Mouse (Mus musculus): ENCODE data around the gene Eif3m. TPM values are rescaled to one million over a fixed set of nuclear protein-coding genes. Genes with fewer than 3 reads are reported as not detected.

The Eif3m gene
- polyA plus RNA-seq (2015; fragmentation: Nextera tagmentation; extraction: Ambion mirVana) = 338 and 372 TPM in 2 replicates

DNA sequence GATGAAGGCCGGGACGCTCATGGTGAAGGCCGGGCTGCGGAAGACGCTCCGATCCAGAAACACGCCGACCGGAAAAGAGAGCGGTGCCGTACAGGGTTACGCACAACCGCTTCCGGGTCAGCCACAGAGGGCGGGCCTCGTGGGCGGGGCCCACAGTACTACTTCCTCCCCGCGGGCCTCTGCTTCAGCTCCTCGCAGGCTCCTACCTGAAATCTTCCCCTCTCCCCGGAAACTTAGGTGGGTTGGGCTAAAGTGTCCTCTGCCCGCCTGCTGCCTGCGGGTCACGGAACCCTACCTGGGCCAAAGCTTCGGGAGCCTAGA lies at the start of gene Eif3m:
Gene Eif3m (minus strand): TSS at position 114 of the 321 bp plus-strand sequence.
- H3K9me3 ChIP-seq (replicated peaks) = no peaks in the 10 kb centered on the region
- H3K36me3 ChIP-seq = peaks cover 21% of the 10 kb centered on the region
- ATAC-seq (replicated peaks; ENCODE audit: low FRiP score) = peak; percentile 98
- under 1% methylated on average over 25 of the region's 25 CpGs for WGBS
- peak within 1 kb of the TSS; percentile 85 for H3K27ac ChIP-seq
- peak within 1 kb of the TSS; percentile 92 for H3K9ac ChIP-seq
- peak within 1 kb of the TSS; percentile 61 for H3K4me2 ChIP-seq
- peaks cover 31% of the 10 kb centered on the region for H3K4me1 ChIP-seq
- H3K27me3 ChIP-seq = no peaks in the 10 kb centered on the region
- peak within 1 kb of the TSS; percentile 93 for H3K4me3 ChIP-seq (replicated peaks)

DNA sequence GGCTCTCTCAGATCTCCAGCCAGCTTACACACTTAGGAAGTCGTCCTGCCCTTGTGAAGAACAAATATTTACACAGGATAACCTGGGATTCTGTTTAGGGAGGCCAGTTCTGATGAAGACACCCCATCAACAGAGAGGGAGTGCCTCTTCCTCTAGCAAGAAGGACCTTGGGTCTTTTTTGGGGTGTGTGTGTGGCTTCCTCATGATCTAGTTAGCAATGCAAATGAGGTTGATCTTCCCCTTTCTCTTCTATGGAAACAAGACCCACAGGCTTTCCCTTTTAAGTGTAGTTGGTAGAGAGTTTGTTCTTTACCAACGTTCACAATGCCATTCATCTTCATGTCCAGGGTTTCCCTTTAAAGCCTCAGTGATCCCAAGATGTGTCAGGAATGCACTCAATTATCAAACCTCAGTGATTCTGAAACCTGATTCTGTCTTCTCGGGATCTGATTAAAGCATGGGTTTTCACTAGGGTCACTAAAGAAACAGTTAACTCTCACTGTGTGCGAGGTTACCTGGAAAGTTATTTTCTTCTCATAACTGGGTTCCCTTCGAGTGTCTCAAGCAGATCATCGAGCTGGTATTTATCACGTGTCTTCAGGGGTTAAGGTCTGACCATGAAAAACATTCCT lies 46.0 kb upstream of the Eif3m start:
- Histone ChIP-seq H3K4me2 (no peak overlapping the region), H3K9ac (no peak overlapping the region), H3K27ac (peak overlapping the region; percentile 75), H3K9me3 (replicated peaks) (no peaks in the 10 kb centered on the region), H3K27me3 (no peaks in the 10 kb centered on the region), H3K4me1 (peaks cover 29% of the 10 kb centered on the region), H3K4me3 (replicated peaks) (no peak overlapping the region), H3K36me3 (no peaks in the 10 kb centered on the region)
- WGBS = 19% methylated on average over 7 of the region's 7 CpGs
- peak; percentile 65 for ATAC-seq (replicated peaks; ENCODE audit: low FRiP score)

DNA sequence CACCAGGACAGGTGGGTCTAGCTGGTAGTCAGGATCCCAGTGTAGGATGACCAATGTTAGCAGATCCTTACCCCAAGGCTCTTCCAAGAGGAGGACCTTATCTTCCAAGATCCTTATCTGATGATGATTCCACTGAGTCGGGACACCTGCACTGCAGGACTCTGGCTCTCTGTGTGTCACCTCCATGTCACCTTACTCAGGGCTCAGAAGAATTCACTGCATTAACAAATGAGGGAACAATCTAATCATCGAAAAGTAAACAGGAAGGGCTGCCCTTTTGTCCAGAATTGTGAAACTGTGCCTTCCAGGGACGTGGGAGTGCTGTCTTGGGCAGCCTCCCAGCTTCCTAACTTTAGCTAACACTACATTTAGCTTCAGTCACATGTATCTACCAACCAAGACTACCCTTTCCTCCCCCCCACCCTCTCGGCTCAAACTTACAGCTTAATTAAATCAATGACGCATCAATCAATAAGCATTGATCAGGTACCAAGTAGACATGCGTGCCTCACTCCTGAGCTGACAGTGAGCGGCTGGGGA lies 41.8 kb upstream of the Eif3m start:
- WGBS = 52% methylated on average over 7 of the region's 7 CpGs

DNA sequence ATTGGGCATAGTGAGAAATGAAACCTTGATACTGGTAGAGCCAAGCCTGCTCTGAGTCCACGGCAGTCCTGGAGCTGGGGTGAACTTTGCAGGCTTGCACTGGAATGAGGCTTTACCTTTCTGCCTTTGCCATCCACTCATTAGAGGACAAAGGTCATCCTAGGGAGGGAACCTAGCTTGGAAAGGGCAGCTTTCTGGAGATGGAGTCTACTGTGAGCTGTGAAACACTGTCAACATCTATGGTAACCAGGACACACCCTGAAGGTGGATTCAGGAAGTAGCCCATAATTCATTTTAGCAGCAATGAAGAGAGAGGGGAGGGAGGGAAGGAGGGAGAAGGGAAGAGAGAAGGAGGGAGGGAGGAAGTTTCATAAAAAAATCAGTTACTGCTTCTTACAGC lies 38.6 kb upstream of the Eif3m start:
- Histone ChIP-seq H3K4me2 (no peak overlapping the region), H3K36me3 (no peaks in the 10 kb centered on the region), H3K4me1 (peaks cover 11% of the 10 kb centered on the region; the same call in 1 of the 2 replicates), H3K27ac (no peak overlapping the region), H3K27me3 (no peaks in the 10 kb centered on the region), H3K4me3 (replicated peaks) (no peak overlapping the region), H3K9me3 (replicated peaks) (no peaks in the 10 kb centered on the region), H3K9ac (no peak overlapping the region)
- 43% methylated on average over 1 of the region's 1 CpGs for WGBS
- no peak for ATAC-seq (replicated peaks; ENCODE audit: low FRiP score)

More for the DNA sequence above, 41.8 kb upstream of the Eif3m start:
- Histone ChIP-seq H3K4me1 (peaks cover 17% of the 10 kb centered on the region), H3K27me3 (no peaks in the 10 kb centered on the region), H3K9ac (no peak overlapping the region), H3K27ac (0 out of 2 replicates have a peak overlapping the region, but pooled peaks have one; percentile 22), H3K9me3 (replicated peaks) (no peaks in the 10 kb centered on the region), H3K36me3 (no peaks in the 10 kb centered on the region), H3K4me3 (replicated peaks) (no peak overlapping the region), H3K4me2 (no peak overlapping the region)
- no peak; the same call in 1 of the 2 replicates for ATAC-seq (replicated peaks; ENCODE audit: low FRiP score)

DNA sequence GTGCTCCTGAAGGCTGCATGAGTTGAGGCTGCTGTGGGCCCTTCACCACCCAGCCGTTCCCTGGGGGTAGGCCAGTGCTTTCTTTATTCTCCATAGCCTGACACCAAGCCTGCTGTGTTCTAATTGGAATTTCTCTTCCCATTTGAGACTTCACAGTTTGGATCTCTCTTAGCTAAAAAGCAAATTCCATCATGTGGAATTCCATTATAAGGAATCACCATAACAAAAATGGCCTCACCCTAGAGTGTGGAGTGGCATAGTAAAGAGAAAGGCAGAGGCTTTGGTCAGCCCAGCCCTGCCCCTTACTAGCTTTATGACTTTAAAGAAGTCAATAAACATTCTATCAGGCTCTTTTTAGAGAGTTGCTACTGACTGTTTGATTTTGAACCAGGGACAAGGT lies 31.4 kb upstream of the Eif3m start:
- ATAC-seq (replicated peaks; ENCODE audit: low FRiP score) = no peak

DNA sequence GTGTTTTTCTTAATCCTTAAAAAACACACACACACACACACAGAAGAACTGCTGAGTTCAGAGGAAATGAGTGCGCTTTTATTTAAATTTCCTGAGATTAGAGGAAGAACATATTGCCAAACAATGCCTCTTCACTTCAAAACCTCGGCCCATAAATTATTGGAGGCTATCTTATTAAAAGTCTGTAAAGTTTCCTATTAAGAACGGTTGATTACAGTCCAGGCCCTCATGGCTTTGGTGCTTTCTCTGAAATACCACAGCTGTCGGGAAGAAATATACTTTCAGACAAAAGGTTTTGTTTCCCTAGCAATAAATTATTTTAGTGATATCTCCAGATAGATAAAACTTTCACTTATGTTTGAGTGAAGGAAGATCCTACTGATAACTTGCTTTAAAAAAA lies 26.3 kb upstream of the Eif3m start:
- H3K4me2 ChIP-seq = no peak overlapping the region
- H3K9me3 ChIP-seq (replicated peaks) = no peaks in the 10 kb centered on the region
- ATAC-seq (replicated peaks; ENCODE audit: low FRiP score) = no peak; the same call in 1 of the 2 replicates
- H3K27me3 ChIP-seq = no peaks in the 10 kb centered on the region
- H3K36me3 ChIP-seq = no peaks in the 10 kb centered on the region
- H3K4me1 ChIP-seq = peaks cover 8% of the 10 kb centered on the region; the same call in 1 of the 2 replicates
- 21% methylated on average over 4 of the region's 4 CpGs for whole genome bisulfite sequencing
- no peak overlapping the region for H3K9ac ChIP-seq
- H3K27ac ChIP-seq = peak overlapping the region; percentile 56
- H3K4me3 ChIP-seq (replicated peaks) = no peak overlapping the region

More for the DNA sequence above, 31.4 kb upstream of the Eif3m start:
- Histone ChIP-seq H3K4me2 (no peak overlapping the region), H3K4me1 (0 out of 2 replicates have a peak, but pooled peaks cover 6% of the 10 kb centered on the region), H3K9ac (no peak overlapping the region), H3K27me3 (no peaks in the 10 kb centered on the region), H3K4me3 (replicated peaks) (no peak overlapping the region), H3K9me3 (replicated peaks) (no peaks in the 10 kb centered on the region), H3K36me3 (no peaks in the 10 kb centered on the region), H3K27ac (no peak overlapping the region)
- WGBS = 52% methylated on average over 1 of the region's 1 CpGs

DNA sequence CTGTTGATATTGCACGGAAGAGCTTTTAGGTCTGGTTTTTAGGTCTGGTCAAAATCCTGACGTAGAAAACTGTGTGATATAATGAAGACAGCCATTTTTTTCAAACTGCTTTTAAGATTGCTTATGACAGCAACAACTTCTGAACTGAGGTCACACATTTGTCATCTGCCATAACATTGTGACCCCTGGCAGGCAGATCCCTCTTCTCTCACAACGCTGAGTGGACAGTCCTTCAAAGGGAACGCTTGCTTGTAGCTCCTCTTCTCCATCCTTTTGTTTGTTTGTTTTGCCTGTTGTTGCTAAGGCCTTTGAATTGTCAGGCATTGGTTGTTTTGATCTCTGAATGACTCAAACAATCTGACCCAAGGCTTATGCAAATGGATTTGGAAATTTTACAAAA lies 24.0 kb upstream of the Eif3m start:
- Histone ChIP-seq H3K4me2 (no peak overlapping the region), H3K9ac (no peak overlapping the region), H3K9me3 (replicated peaks) (no peaks in the 10 kb centered on the region), H3K27ac (no peak overlapping the region), H3K36me3 (no peaks in the 10 kb centered on the region), H3K27me3 (no peaks in the 10 kb centered on the region), H3K4me1 (peaks cover 25% of the 10 kb centered on the region), H3K4me3 (replicated peaks) (no peak overlapping the region)
- ATAC-seq (replicated peaks; ENCODE audit: low FRiP score) = no peak
- 62% methylated on average over 4 of the region's 4 CpGs for WGBS

DNA sequence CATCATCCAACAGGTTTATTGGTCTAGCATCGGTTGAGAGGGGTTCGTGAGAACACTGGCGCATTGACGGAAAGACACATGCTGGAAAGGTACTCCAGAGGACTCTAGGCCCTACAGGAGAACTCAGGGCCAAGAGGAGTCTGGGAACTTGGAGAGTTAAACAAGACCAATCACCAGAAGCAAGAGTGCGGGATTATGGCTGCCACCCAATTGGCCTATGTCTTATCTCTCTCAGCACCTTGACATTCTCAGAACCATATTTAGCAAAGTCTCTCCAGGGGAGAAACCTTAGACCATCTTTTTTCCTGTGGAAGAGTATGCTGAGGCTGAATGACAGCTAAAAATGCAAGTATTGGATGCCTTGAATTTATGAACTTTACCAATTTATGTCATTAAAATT lies 22.0 kb upstream of the Eif3m start:
- Histone ChIP-seq H3K4me1 (peaks cover 38% of the 10 kb centered on the region), H3K4me3 (replicated peaks) (no peak overlapping the region), H3K9me3 (replicated peaks) (no peaks in the 10 kb centered on the region), H3K27ac (no peak overlapping the region), H3K9ac (no peak overlapping the region), H3K27me3 (no peaks in the 10 kb centered on the region), H3K4me2 (no peak overlapping the region), H3K36me3 (no peaks in the 10 kb centered on the region)
- no peak for ATAC-seq (replicated peaks; ENCODE audit: low FRiP score)
- WGBS = 89% methylated on average over 5 of the region's 5 CpGs

DNA sequence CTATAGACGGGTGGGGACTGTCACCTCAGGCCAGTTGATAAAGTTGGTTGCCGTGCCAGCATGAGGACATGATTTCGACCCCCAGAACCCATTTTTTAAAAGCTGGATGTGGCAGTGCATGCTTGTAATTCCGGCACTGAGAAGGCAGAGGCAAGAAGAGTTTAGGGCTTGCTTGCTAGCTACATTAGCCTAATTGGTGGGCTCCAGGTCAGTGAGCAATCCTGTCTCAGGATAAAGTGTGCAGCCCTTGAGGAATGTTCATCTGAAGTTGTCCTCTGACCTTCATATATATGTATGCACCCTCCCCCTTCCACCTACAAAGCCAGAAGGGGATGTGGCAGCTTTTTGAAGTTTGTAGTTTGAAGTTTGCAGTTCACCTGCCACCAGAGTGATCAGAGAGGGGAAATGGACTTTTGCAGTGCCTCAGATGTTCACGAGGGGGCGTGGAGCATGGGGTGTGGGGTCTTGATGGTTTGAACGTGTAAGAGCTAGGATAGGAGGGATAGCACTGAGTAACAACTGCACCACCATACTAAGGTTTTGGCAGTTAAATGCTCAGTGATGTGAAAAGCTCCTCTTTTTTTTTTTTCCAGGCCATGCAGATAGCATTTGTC lies 21.2 kb upstream of the Eif3m start:
- 62% methylated on average over 7 of the region's 7 CpGs for WGBS
- Histone ChIP-seq H3K4me3 (replicated peaks) (no peak overlapping the region), H3K4me1 (peaks cover 36% of the 10 kb centered on the region), H3K4me2 (no peak overlapping the region), H3K9ac (no peak overlapping the region), H3K36me3 (no peaks in the 10 kb centered on the region), H3K9me3 (replicated peaks) (no peaks in the 10 kb centered on the region), H3K27ac (no peak overlapping the region; the same call in 1 of the 2 replicates), H3K27me3 (no peaks in the 10 kb centered on the region)
- no peak for ATAC-seq (replicated peaks; ENCODE audit: low FRiP score)

DNA sequence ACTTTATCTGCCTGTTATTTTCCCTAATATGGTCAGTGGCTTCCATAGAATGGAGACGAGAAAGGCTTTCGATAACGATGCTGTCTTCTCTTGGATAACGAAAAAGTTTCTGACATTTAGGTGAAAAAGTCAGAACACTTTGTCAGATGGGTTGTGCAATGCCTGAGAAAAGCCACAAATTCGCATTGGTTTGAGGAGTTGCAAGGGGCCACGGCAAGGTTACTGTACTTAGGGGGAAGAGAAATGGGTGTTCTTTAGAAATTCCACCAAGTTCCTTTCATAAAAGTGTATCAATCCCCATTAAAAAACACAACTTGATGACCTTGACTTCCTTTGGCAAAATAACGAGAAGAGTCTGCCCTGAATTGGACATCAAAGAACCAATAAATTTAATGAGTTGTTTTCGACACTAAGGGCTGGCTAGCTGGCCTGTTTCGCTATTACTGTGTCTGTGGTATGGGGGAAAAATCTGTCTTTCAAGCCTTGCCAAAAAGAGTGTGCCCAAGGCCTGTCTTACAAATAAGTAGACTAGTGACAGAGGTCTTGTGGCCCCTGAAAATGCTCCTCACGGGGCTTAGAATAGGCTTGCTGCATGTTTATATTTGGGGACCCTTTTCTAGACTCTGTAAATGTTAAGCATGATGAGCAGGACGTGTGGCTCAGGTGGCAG lies 19.7 kb upstream of the Eif3m start:
- peak overlapping the region; percentile 91 for H3K27ac ChIP-seq
- WGBS = 24% methylated on average over 11 of the region's 11 CpGs
- H3K9ac ChIP-seq = no peak overlapping the region
- no peaks in the 10 kb centered on the region for H3K36me3 ChIP-seq
- peaks cover 31% of the 10 kb centered on the region for H3K4me1 ChIP-seq
- no peaks in the 10 kb centered on the region for H3K9me3 ChIP-seq (replicated peaks)
- H3K27me3 ChIP-seq = no peaks in the 10 kb centered on the region
- no peak overlapping the region for H3K4me3 ChIP-seq (replicated peaks)
- peak overlapping the region; percentile 31 for H3K4me2 ChIP-seq
- no peak for ATAC-seq (replicated peaks; ENCODE audit: low FRiP score)

DNA sequence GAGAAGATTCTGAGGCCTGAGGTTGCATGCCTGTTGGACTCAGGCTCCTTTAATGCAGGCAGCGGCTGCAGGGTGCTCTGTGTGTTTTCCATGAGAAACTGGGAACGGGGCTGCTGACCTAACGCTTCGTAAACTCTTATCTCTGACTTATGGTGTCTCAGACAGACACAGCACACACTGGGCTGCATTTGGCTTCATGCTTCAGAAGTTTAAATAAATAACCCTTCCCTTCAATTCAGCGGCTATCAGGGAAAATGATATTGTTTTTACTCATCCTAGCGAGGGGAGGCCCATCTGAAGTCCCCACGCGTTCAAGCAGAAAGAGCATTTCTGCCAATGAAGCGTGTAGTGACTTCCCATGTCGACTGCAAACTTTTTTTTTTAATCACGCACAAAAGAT lies 19.1 kb upstream of the Eif3m start:
- Histone ChIP-seq H3K9me3 (replicated peaks) (no peaks in the 10 kb centered on the region), H3K27ac (peak overlapping the region; percentile 91), H3K27me3 (no peaks in the 10 kb centered on the region), H3K4me1 (peaks cover 31% of the 10 kb centered on the region), H3K36me3 (no peaks in the 10 kb centered on the region), H3K9ac (no peak overlapping the region), H3K4me3 (replicated peaks) (no peak overlapping the region), H3K4me2 (peak overlapping the region; percentile 31)
- WGBS = 17% methylated on average over 11 of the region's 11 CpGs
- ATAC-seq (replicated peaks; ENCODE audit: low FRiP score) = peak; percentile 88

DNA sequence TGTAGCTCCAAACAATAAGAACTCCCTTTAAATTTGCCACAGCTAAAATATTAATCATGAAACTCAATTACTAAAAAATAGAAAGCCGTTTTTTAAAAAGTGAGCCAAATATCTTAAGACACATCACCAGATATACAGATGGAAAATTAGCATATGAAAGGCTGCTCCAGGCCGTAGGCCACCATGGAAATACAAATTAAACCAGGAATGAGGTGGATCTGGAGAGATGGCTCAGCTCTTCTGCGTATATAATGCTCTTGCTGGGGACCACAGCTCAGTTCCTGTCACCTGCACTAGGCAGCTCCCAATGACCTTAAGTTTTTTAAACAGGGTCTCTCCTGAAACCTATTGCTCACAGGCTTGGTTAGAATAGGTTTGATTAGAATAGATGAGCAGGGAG lies 17.2 kb upstream of the Eif3m start:
- H3K27me3 ChIP-seq = 0 out of 2 replicates have a peak, but pooled peaks cover 4% of the 10 kb centered on the region
- H3K36me3 ChIP-seq = no peaks in the 10 kb centered on the region
- 0 out of 2 replicates have a peak overlapping the region, but pooled peaks have one; percentile 91 for H3K27ac ChIP-seq
- ATAC-seq (replicated peaks; ENCODE audit: low FRiP score) = no peak
- H3K4me1 ChIP-seq = peaks cover 31% of the 10 kb centered on the region
- no peaks in the 10 kb centered on the region for H3K9me3 ChIP-seq (replicated peaks)
- H3K9ac ChIP-seq = no peak overlapping the region
- no peak overlapping the region for H3K4me3 ChIP-seq (replicated peaks)
- H3K4me2 ChIP-seq = no peak overlapping the region
- 94% methylated on average over 3 of the region's 3 CpGs for WGBS

All from kidney, embryonic 15.5 days (tissue).